Mouse (Mus musculus): ENCODE data around the gene Zscan12. TPM values are rescaled to one million over a fixed set of nuclear protein-coding genes. Genes with fewer than 3 reads are reported as not detected.

The Zscan12 gene
- polyA plus RNA-seq (2015; fragmentation: Nextera tagmentation; extraction: Ambion mirVana) = 13.5 and 15.5 TPM in 2 replicates

GRCm38 (mm10) chr13:21362621-21363248 lies at the start of gene Zscan12:
Zscan12 (plus strand) TSS chr13:21362820.
- peak within 1 kb of the TSS; percentile 89 for H3K9ac ChIP-seq
- H3K36me3 ChIP-seq = peaks cover 8% of the 10 kb centered on the region; the same call in 1 of the 2 replicates
- peaks cover 27% of the 10 kb centered on the region for H3K4me1 ChIP-seq (replicated peaks)
- ATAC-seq (ENCODE audit: low FRiP score) = peak; percentile 99
- 1% methylated on average over 29 of the region's 29 CpGs for WGBS
- no peaks in the 10 kb centered on the region for H3K9me3 ChIP-seq
- H3K4me2 ChIP-seq = peak within 1 kb of the TSS; percentile 72
- peak within 1 kb of the TSS; percentile 67 for H3K4me3 ChIP-seq
- H3K27me3 ChIP-seq = peaks cover 8% of the 10 kb centered on the region; the same call in 1 of the 2 replicates
- peak within 1 kb of the TSS; percentile 77 for H3K27ac ChIP-seq

DNA sequence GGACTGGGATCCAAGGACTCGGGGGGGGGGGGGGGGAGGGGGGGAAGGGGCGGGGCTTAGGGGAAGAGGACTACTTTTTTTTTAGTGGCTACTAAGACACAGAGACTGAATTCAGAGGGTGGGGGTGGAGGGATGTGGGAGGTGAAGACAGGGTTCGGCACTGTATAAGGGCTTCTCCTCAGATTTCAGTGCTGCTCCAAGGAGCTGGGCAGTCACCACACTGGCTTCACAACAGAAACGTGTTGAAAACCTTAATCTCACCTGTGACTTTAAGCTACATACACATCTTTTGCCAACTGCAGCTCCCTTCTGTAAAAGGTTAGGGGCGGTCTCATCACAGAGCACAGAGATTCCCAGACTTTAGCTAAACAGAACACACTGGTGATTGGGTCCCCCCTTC lies 49.8 kb upstream of the Zscan12 start:
- no peak for ATAC-seq (ENCODE audit: low FRiP score)
- Histone ChIP-seq H3K4me1 (replicated peaks) (no peaks in the 10 kb centered on the region), H3K27me3 (no peaks in the 10 kb centered on the region), H3K27ac (no peak overlapping the region), H3K4me3 (no peak overlapping the region), H3K9ac (no peak overlapping the region), H3K9me3 (no peaks in the 10 kb centered on the region), H3K36me3 (no peaks in the 10 kb centered on the region), H3K4me2 (no peak overlapping the region)
- WGBS = 41% methylated on average over 4 of the region's 5 CpGs

- Histone ChIP-seq H3K27ac (no peak overlapping the region), H3K4me1 (replicated peaks) (no peaks in the 10 kb centered on the region), H3K4me2 (no peak overlapping the region), H3K9me3 (no peaks in the 10 kb centered on the region), H3K9ac (no peak overlapping the region), H3K27me3 (no peaks in the 10 kb centered on the region), H3K4me3 (no peak overlapping the region), H3K36me3 (no peaks in the 10 kb centered on the region)
- no peak for ATAC-seq (ENCODE audit: low FRiP score)
- 89% methylated on average over 4 of the region's 4 CpGs for WGBS
Measured at GRCm38 (mm10) chr13:21313903-21314302, 48.7 kb upstream of the Zscan12 start.

DNA sequence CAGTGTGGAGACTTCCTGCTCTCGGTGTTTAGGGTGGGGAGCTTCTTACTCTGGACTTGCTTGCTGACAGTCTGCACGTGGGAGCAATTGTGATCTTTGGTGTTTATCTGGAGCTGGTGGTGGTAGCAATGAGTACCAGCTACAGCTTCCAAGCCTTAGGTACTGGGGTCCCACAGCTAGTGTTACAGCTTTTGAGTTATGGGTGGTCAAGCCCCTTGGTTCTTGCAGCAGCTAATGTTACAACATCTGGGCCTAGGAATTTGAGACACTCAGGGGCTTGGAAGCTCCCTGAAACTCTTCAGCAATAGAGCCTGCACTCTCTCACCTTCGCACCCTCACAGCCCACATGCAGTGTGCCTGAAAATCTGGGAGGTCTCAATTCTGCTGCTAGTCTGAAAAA lies 42.4 kb upstream of the Zscan12 start:
- Histone ChIP-seq H3K27me3 (peaks cover 13% of the 10 kb centered on the region; the same call in 1 of the 2 replicates), H3K36me3 (no peaks in the 10 kb centered on the region), H3K9ac (no peak overlapping the region), H3K4me3 (no peak overlapping the region), H3K9me3 (no peaks in the 10 kb centered on the region), H3K4me1 (replicated peaks) (peaks cover 5% of the 10 kb centered on the region; the same call in 1 of the 2 replicates), H3K27ac (no peak overlapping the region), H3K4me2 (no peak overlapping the region)
- no peak for ATAC-seq (ENCODE audit: low FRiP score)
- WGBS = 78% methylated on average over 3 of the region's 3 CpGs

DNA sequence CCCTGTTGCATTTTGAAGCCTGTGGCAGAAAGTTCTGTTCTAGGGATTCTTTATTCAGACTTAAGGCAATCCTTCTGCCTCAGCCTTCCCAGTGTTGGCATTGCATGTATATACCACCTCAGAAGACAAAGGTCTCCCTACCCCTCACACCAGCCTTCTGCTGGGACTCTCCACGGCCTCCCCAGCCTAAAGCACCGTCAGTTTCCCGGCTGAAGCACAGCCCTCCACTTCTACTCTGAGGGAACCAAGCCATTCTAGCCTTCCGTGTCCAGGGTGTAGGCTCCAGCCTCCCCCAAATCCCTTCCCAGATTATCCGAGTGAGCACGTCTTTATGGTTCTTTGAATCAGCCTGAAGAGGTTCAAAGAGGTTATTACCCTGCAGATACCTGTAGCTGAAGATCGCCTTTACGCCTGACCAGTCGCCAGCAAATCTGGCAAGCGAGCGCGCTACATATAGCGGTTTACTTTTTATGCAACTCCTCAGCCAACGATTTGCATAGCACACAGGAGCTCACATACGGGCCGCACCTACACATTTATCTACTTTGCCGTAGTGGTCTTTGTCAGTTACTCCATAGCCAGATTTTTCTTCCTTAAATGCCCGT lies 40.6 kb upstream of the Zscan12 start:
- Histone ChIP-seq H3K27ac (no peak overlapping the region), H3K9ac (0 out of 2 replicates have a peak overlapping the region, but pooled peaks have one; percentile 30), H3K27me3 (peaks cover 13% of the 10 kb centered on the region; the same call in 1 of the 2 replicates), H3K4me3 (peak overlapping the region; percentile 33), H3K9me3 (no peaks in the 10 kb centered on the region), H3K4me2 (peak overlapping the region; percentile 50), H3K36me3 (no peaks in the 10 kb centered on the region), H3K4me1 (replicated peaks) (peaks cover 10% of the 10 kb centered on the region; the same call in 1 of the 2 replicates)
- 3% methylated on average over 18 of the region's 18 CpGs for WGBS
- ATAC-seq (ENCODE audit: low FRiP score) = no peak

DNA sequence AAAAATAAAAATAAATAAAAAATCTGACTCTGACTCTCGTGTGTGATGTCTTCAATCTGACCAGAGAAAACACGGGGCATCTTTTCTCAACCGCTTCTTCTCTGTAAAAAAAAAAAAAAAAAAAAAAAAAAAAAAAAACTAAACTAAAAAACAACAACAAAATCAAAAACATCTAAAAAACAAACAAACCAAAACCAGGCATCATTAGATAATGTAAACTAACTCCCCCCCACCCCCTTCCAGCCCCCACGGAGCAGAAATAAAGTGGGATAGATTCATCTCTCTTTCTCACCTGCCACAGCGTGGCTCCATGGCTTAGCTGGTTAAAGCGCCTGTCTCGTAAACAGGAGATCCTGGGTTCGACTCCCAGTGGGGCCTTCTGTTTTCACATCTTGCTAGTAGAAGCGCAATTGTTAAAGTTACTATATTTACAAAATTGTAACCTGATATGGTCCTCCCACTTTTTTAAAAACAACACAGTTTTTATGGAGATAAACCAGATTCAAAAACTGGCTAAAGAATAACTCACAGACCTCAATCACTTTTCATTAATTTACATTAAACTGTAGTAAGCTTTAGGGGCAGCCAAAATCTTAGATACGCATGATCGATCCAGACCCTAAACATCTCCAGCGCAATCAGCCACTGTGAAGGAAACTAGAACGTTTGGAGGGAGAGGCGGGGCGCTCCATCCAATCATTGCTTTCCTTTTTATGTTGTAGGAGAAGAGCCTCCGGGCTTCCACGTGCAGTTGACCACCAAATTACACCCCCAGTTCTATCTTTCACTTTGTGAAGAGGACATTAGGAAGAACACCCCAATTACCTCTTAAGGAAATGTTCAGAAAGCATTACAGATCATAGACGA lies 39.9 kb upstream of the Zscan12 start:
- H3K9ac ChIP-seq = no peak overlapping the region
- no peaks in the 10 kb centered on the region for H3K36me3 ChIP-seq
- H3K27me3 ChIP-seq = peaks cover 17% of the 10 kb centered on the region; the same call in 1 of the 2 replicates
- ATAC-seq (ENCODE audit: low FRiP score) = no peak
- WGBS = 14% methylated on average over 18 of the region's 18 CpGs
- no peaks in the 10 kb centered on the region for H3K9me3 ChIP-seq
- H3K4me3 ChIP-seq = peak overlapping the region; percentile 33
- peak overlapping the region; percentile 50 for H3K4me2 ChIP-seq
- H3K27ac ChIP-seq = no peak overlapping the region
- H3K4me1 ChIP-seq (replicated peaks) = peaks cover 16% of the 10 kb centered on the region

- WGBS = 72% methylated on average over 6 of the region's 6 CpGs
- Histone ChIP-seq H3K27ac (no peak overlapping the region), H3K4me1 (replicated peaks) (peaks cover 16% of the 10 kb centered on the region), H3K9me3 (no peaks in the 10 kb centered on the region), H3K4me2 (peak overlapping the region; percentile 50), H3K36me3 (no peaks in the 10 kb centered on the region), H3K27me3 (peaks cover 17% of the 10 kb centered on the region; the same call in 1 of the 2 replicates), H3K9ac (no peak overlapping the region), H3K4me3 (no peak overlapping the region)
- ATAC-seq (ENCODE audit: low FRiP score) = no peak
Measured at GRCm38 (mm10) chr13:21323405-21323804, 39.2 kb upstream of the Zscan12 start.

- Histone ChIP-seq H3K36me3 (no peaks in the 10 kb centered on the region), H3K27me3 (peaks cover 17% of the 10 kb centered on the region; the same call in 1 of the 2 replicates), H3K9me3 (no peaks in the 10 kb centered on the region), H3K27ac (no peak overlapping the region), H3K4me1 (replicated peaks) (peaks cover 16% of the 10 kb centered on the region), H3K9ac (no peak overlapping the region), H3K4me3 (peak overlapping the region; percentile 41), H3K4me2 (peak overlapping the region; percentile 54)
- WGBS = 13% methylated on average over 4 of the region's 4 CpGs
- 0 out of 2 replicates have a peak, but pooled peaks have one; percentile 23 for ATAC-seq (ENCODE audit: low FRiP score)
Measured at GRCm38 (mm10) chr13:21326191-21326590, 36.4 kb upstream of the Zscan12 start.

DNA sequence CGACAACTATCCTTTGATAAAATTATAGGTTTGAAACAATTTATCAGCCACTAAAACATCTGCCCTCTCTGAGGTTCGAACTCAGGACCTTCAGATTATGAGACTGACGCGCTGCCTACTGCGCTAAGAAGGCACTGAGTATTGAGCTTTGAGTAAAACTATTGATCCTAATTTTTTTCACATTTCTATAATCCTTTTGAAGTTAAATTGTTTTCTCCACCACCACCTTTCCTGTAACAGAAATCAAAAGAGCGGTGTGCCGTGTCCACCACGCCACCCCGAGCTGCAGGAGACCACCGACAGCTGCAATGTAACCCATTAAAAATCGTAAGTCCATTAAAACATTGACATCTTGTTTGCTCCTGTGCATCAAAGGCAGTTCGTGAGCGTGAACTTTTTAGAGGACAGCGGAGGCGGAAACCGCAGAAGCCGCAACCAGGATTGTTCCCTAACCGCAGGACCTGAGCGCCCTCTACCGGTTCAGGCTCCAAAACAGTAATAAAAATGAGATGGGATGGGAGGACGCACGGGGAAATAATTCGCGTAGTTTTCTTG lies 35.9 kb upstream of the Zscan12 start:
- under 1% methylated on average over 24 of the region's 24 CpGs for WGBS
- no peak overlapping the region for H3K27ac ChIP-seq
- H3K4me3 ChIP-seq = peak overlapping the region; percentile 41
- 0 out of 2 replicates have a peak overlapping the region, but pooled peaks have one; percentile 30 for H3K9ac ChIP-seq
- H3K36me3 ChIP-seq = no peaks in the 10 kb centered on the region
- H3K27me3 ChIP-seq = peaks cover 14% of the 10 kb centered on the region; the same call in 1 of the 2 replicates
- H3K4me1 ChIP-seq (replicated peaks) = peaks cover 16% of the 10 kb centered on the region
- no peaks in the 10 kb centered on the region for H3K9me3 ChIP-seq
- H3K4me2 ChIP-seq = peak overlapping the region; percentile 54
- ATAC-seq (ENCODE audit: low FRiP score) = peak; percentile 60

- H3K4me3 ChIP-seq = peak overlapping the region; percentile 41
- H3K9ac ChIP-seq = peak overlapping the region; percentile 55; the same call in 1 of the 2 replicates
- no peak overlapping the region for H3K27ac ChIP-seq
- H3K4me2 ChIP-seq = peak overlapping the region; percentile 54
- peaks cover 12% of the 10 kb centered on the region for H3K4me1 ChIP-seq (replicated peaks)
- H3K9me3 ChIP-seq = no peaks in the 10 kb centered on the region
- no peaks in the 10 kb centered on the region for H3K36me3 ChIP-seq
- H3K27me3 ChIP-seq = peaks cover 11% of the 10 kb centered on the region; the same call in 1 of the 2 replicates
- 0 out of 2 replicates have a peak, but pooled peaks have one; percentile 57 for ATAC-seq (ENCODE audit: low FRiP score)
- 1% methylated on average over 9 of the region's 9 CpGs for WGBS
Measured at GRCm38 (mm10) chr13:21327424-21327823, 35.2 kb upstream of the Zscan12 start.

GRCm38 (mm10) chr13:21346610-21347009 lies 16.0 kb upstream of the Zscan12 start, which contains the start of gene Olfr1367:
Olfr1367 (plus strand) TSS chr13:21346910.
- Histone ChIP-seq H3K27me3 (no peaks in the 10 kb centered on the region), H3K4me3 (no peak within 1 kb of the TSS), H3K9ac (no peak within 1 kb of the TSS), H3K4me2 (no peak within 1 kb of the TSS), H3K27ac (no peak within 1 kb of the TSS), H3K36me3 (no peaks in the 10 kb centered on the region), H3K4me1 (replicated peaks) (no peaks in the 10 kb centered on the region), H3K9me3 (no peaks in the 10 kb centered on the region)
- ATAC-seq (ENCODE audit: low FRiP score) = no peak
- 93% methylated on average over 1 of the region's 1 CpGs for WGBS
